Mouse (Mus musculus) cerebellum, adult 2 months (tissue): ENCODE results near the gene Tenm2.

Experiments used
- CTCF ChIP-seq: fragments of 200-500 bp; IDR thresholded peaks from 2 replicates; pipeline ENCODE4 v1.5.1; 2011; ENCODE audit warnings: low read depth, mild to moderate bottlenecking, control low read depth, low read length, moderate library complexity, borderline replicate concordance; ENCODE audit not compliant: insufficient read depth
- POLR2A ChIP-seq: fragments of 200-500 bp; IDR thresholded peaks from 2 replicates; pipeline ENCODE4 v1.6.1; 2011; ENCODE audit warnings: low read length, control low read depth, borderline replicate concordance; ENCODE audit not compliant: insufficient read depth

DNA sequence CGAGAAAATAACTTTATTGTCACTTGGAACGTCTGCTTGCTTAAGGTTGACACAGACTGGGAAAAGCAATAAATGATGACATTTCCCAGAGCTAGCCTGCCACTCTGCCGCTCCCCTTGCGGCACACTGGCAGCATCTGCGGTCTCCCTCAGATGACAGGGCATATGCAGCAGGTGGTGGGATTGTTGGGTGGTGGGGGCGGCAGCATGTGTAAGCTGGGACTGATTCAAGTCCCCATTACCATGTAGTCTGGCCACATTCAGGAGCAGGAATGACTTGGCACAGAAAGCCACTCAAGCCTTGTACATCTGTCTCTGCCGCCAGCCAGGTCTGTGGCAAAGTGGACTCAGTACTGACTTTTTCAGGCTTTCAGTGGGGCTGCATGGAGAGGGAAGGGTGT lies 1059.7 kb downstream of the Tenm2 start:
- no peak for TF ChIP-seq CTCF
- TF ChIP-seq POLR2A: no peak
